Mouse (Mus musculus): ENCODE data around the gene Bcl2.

Gene Bcl2

GRCm38 (mm10) chr1:106679800-106680515 lies 34.1 kb downstream of the Bcl2 start:
- intact Hi-C loops (cut with DNase I) = no loop called here

GRCm38 (mm10) chr1:106678060-106678478 lies 36.0 kb downstream of the Bcl2 start:
- intact Hi-C loops (cut with DNase I) = no loop called here

GRCm38 (mm10) chr1:106666140-106667088 lies 47.7 kb downstream of the Bcl2 start:
- intact Hi-C loops (cut with DNase I) = no loop called here

GRCm38 (mm10) chr1:106664978-106665377 lies 49.1 kb downstream of the Bcl2 start:
- intact Hi-C loops (cut with DNase I) = no loop called here

- intact Hi-C loops (cut with DNase I) = no loop called here
Observed at GRCm38 (mm10) chr1:106662486-106662885, 51.6 kb downstream of the Bcl2 start.

- intact Hi-C loops (cut with DNase I) = no loop called here
Observed at GRCm38 (mm10) chr1:106658293-106658847, 55.7 kb downstream of the Bcl2 start.

GRCm38 (mm10) chr1:106656207-106656738 lies 57.8 kb downstream of the Bcl2 start:
- intact Hi-C loops (cut with DNase I) = no loop called here

GRCm38 (mm10) chr1:106654254-106654653 lies 59.8 kb downstream of the Bcl2 start:
- intact Hi-C loops (cut with DNase I) = no loop called here

- intact Hi-C loops (cut with DNase I) = no loop called here
Observed at GRCm38 (mm10) chr1:106653441-106653860, 60.6 kb downstream of the Bcl2 start.

- intact Hi-C loops (cut with DNase I) = no loop called here
Observed at GRCm38 (mm10) chr1:106651211-106651610, 62.9 kb downstream of the Bcl2 start.

GRCm38 (mm10) chr1:106650427-106650826 lies 63.6 kb downstream of the Bcl2 start:
- intact Hi-C loops (cut with DNase I) = no loop called here

GRCm38 (mm10) chr1:106647336-106647735 lies 66.7 kb downstream of the Bcl2 start:
- intact Hi-C loops (cut with DNase I) = no loop called here

GRCm38 (mm10) chr1:106644566-106644965 lies 69.5 kb downstream of the Bcl2 start:
- intact Hi-C loops (cut with DNase I) = no loop called here

GRCm38 (mm10) chr1:106643527-106643926 lies 70.5 kb downstream of the Bcl2 start:
- intact Hi-C loops (cut with DNase I) = no loop called here

GRCm38 (mm10) chr1:106640577-106640976 lies 73.5 kb downstream of the Bcl2 start:
- intact Hi-C loops (cut with DNase I) = no loop called here

GRCm38 (mm10) chr1:106637705-106638104 lies 76.4 kb downstream of the Bcl2 start:
- intact Hi-C loops (cut with DNase I) = no loop called here

- intact Hi-C loops (cut with DNase I) = no loop called here
Observed at GRCm38 (mm10) chr1:106636714-106637113, 77.4 kb downstream of the Bcl2 start.

- intact Hi-C loops (cut with DNase I) = no loop called here
Observed at GRCm38 (mm10) chr1:106633207-106633606, 80.9 kb downstream of the Bcl2 start.

- intact Hi-C loops (cut with DNase I) = no loop called here
Observed at GRCm38 (mm10) chr1:106631869-106632463, 82.1 kb downstream of the Bcl2 start.

GRCm38 (mm10) chr1:106630973-106631372 lies 83.1 kb downstream of the Bcl2 start:
- intact Hi-C loops (cut with DNase I) = no loop called here

Measured in adrenal gland (tissue).